Mouse (Mus musculus): ENCODE results near the gene Tssk3. TPM values are rescaled to one million over a fixed set of nuclear protein-coding genes. Genes with fewer than 3 reads are reported as not detected.
"Not testable (repeated sequence)": the region's sequence is repeated elsewhere in the genome, so short reads cannot be mapped to it uniquely, and the experiment has no call there.

The Tssk3 gene
- polyA plus RNA-seq, 1 experiment: not detected

DNA sequence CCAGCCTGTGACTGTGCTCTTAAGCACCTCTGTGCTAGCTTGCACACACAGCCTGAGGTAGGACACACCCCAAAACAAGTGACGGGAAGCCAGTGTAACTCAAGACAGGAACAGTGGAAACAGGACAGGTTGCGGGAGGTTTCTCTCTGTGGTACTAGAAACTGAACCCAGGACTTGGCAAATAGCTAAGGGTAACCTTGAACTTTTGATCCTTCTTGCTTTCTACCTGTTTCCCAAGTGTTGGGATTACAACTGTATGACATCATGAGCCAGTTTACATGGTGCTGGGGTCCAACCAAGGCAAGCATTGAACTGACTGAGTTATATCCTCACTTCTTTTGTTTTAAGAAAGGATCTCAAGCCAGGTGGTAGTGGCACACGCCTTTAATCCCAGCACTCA lies 11.0 kb downstream of the Tssk3 start:
- no peak for TF ChIP-seq POLR2A (IDR thresholded peaks at IDR 0.05; ENCODE audit: low read depth, low read length)
- TF ChIP-seq CTCF (IDR thresholded peaks at IDR 0.05; ENCODE audit: borderline replicate concordance, insufficient read depth, low read length): no peak
- no peak overlapping the region for H3K4me3 ChIP-seq (ENCODE audit: insufficient read depth, low read length)

DNA sequence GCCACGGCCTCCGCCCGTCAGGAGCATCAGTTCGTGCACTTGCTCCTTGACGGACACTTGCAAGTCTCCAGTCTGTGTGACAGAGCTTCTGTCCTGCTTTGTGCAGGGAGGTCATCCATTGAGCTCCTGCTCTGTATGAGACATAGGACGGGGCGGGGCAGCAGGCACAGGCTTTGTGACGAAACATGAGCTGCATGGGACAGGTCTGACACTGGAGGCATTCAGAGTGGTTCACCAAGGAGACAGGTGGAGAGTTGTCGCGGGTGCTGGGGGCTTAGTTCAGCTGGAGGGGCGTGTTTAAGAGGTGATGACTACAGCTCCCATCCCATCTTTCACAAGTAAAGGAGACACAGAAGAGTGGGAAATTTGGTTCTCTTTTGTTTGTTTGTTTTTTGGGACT lies 14.8 kb downstream of the Tssk3 start:
- H3K27ac ChIP-seq (ENCODE audit: insufficient read depth, low read length): no peak overlapping the region
- H3K4me3 ChIP-seq (ENCODE audit: insufficient read depth, low read length): no peak overlapping the region
- H3K4me1 ChIP-seq (ENCODE audit: control insufficient read depth, insufficient read depth, low read length): no peaks in the 10 kb centered on the region
- TF ChIP-seq POLR2A (IDR thresholded peaks at IDR 0.05; ENCODE audit: low read depth, low read length) (no peak), CTCF (IDR thresholded peaks at IDR 0.05; ENCODE audit: borderline replicate concordance, insufficient read depth, low read length) (no peak)

More for the DNA sequence above, 11.0 kb downstream of the Tssk3 start:
- H3K4me1 ChIP-seq (ENCODE audit: control insufficient read depth, insufficient read depth, low read length): no peaks in the 10 kb centered on the region
- H3K27ac ChIP-seq (ENCODE audit: insufficient read depth, low read length): no peak overlapping the region

DNA sequence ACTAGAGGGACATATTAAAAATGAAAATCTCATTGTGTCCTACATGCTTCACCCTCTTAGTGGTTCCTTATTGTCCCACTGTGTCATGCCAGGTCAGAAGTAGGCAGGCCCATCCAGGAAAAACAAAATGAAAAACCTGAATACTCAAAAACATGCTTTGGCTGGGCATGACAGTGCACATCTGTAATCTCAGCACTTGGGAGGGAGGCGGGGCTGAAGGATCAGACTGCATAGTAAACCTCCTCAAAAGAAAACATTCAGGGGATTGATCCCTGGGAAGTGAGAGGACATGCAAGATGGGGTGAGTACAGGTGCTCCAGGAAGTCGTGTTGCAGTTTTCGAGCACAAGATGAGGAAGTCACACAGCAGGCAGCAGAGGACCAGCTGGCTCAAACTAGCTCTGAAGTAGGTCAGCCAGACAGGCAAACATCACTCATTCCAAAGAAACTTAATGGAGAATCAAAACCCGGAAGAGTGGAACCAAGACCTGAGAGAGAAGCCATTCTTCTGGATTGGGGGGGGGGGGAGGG lies 26.5 kb downstream of the Tssk3 start:
- TF ChIP-seq CTCF (IDR thresholded peaks at IDR 0.05; ENCODE audit: borderline replicate concordance, insufficient read depth, low read length): no peak
- TF ChIP-seq POLR2A (IDR thresholded peaks at IDR 0.05; ENCODE audit: low read depth, low read length): no peak
- Histone ChIP-seq H3K4me3 (ENCODE audit: insufficient read depth, low read length) (no peak overlapping the region), H3K4me1 (ENCODE audit: control insufficient read depth, insufficient read depth, low read length) (no peaks in the 10 kb centered on the region), H3K27ac (ENCODE audit: insufficient read depth, low read length) (no peak overlapping the region)

DNA sequence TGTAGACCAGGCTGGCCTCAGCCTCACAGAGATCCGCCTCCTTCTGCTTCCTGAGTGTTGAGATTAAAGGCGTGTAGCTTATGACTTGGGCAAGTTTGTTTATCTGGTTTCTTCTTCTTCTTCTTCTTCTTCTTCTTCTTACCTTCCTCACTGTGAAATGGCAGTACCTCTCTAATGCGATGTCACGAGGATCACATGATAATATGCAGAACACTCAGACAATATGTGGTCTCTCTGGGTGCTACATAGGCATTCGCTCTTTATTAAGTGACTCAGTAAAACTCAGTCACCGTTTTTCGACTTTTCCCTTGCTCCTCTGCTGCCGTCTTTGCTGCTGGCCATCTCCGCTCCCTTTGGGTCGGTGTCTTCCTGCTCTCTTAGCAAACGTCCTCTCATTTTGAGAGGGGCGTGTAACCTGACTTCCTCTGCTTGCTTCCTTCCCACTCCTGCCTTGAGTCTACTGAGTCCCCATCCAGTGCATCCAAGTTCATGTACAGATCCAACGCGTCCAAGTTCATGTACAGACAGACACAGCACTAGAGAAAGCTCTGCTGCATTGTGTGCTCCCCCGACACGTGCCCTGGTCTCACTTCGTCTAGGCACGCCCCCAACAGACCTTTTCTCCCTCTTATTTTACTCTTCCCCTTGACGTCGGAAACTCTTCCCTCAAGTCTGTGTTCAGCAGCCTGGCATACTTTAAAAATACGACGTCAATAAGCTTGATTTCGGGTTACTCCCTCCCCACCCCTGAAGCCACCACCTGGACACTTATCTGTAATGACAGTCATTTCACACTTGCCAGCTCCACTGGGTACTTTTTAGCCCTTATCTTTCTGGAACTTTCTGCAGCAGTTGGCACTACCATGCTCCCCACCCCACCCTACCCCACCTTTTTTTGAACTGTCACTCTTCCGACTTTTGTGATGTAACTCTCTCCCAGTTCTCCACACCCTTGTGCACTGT lies 27.4 kb downstream of the Tssk3 start:
- H3K27ac ChIP-seq (ENCODE audit: insufficient read depth, low read length): no peak overlapping the region
- H3K4me3 ChIP-seq (ENCODE audit: insufficient read depth, low read length): no peak overlapping the region
- TF ChIP-seq POLR2A (IDR thresholded peaks at IDR 0.05; ENCODE audit: low read depth, low read length): no peak
- no peak for TF ChIP-seq CTCF (IDR thresholded peaks at IDR 0.05; ENCODE audit: borderline replicate concordance, insufficient read depth, low read length)
- H3K4me1 ChIP-seq (ENCODE audit: control insufficient read depth, insufficient read depth, low read length): no peaks in the 10 kb centered on the region

DNA sequence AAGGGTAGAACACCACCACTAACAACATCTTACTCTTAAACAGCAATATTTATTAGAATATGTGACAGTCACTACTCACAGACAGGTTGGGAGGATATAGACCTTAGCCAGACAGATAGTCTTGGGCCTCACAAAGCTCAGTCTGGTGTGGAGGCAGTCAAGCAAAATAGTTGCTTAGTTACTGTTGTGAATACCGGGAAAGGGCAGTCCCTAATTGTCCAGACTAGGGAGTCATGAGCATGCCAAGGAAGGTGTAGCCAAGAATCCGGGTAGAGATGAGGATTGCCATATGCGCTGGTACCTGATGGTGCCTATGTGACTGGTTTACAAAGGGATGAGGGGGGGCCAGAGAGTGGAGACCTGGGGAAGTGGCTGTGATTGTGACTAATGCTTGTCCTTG lies 28.7 kb downstream of the Tssk3 start:
- H3K4me3 ChIP-seq (ENCODE audit: insufficient read depth, low read length): peak overlapping the region; percentile 82
- H3K4me1 ChIP-seq (ENCODE audit: control insufficient read depth, insufficient read depth, low read length): no peaks in the 10 kb centered on the region
- H3K27ac ChIP-seq (ENCODE audit: insufficient read depth, low read length): no peak overlapping the region
- TF ChIP-seq POLR2A (IDR thresholded peaks at IDR 0.05; ENCODE audit: low read depth, low read length) (no peak), CTCF (IDR thresholded peaks at IDR 0.05; ENCODE audit: borderline replicate concordance, insufficient read depth, low read length) (no peak)

DNA sequence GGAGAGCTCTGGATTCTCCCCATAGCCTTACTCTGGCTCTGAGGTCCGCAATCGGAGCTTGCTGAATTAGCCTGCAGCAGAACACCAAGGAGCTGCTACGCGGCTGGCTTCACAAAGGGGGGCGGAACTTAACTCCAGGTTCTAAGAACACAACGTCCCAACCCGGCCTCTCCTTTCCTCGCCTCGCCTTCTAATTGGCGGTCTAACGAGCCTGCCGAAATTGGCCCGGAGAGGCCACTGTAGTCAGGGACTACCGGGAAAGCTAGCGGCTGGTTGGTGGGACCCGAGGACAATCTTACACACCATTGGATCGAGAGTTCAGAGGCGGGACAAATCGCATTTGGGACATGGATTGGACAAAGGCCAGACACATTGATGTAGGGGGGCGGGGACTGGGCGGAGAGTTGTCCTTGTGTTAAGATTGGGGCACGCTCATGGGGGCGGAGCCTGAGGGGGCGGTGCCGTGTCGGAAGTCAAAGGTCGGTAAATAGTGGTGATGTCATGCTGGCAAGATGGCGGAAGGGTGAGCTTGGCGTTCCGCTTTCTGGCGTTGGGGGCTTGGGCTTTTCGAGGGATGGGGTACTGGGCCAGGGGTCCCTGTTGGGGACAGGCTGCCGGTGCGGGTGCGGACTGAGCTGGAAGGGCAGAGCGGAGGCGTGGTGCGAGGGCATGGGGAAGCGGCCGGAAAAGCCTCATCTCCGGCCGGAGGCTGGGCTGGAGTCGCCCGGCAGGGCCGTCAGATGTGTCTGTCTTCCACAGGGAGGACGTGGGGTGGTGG lies 29.4 kb downstream of the Tssk3 start, which contains the start of gene Bsdc1:
TSS of gene Bsdc1 (plus strand) at position 399 of the 778 bp plus-strand sequence.
- Histone ChIP-seq H3K4me1 (ENCODE audit: control insufficient read depth, insufficient read depth, low read length) (no peaks in the 10 kb centered on the region), H3K4me3 (ENCODE audit: insufficient read depth, low read length) (peak within 1 kb of the TSS; percentile 82), H3K27ac (ENCODE audit: insufficient read depth, low read length) (peak within 1 kb of the TSS; percentile 34)
- TF ChIP-seq CTCF (IDR thresholded peaks at IDR 0.05; ENCODE audit: borderline replicate concordance, insufficient read depth, low read length): no peak
- TF ChIP-seq POLR2A (IDR thresholded peaks at IDR 0.05; ENCODE audit: low read depth, low read length): peak; percentile 92

DNA sequence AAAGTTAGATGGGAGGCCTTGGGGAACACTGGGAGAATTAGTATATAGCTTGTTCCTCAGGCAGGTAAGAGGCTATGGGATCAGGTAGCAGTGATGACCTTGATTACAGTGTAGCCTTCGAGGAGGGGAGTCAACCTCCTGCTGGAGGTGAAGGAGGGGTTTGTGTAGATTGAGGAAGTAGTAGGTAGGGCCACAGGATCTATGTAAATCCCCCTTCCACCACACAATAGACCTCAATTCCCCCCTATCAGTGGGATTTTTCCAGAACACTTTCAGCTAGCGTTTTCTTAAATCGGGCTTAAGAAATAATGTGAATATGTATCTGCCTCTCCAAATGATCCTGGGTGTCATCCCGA lies 30.0 kb downstream of the Tssk3 start:
- Histone ChIP-seq H3K27ac (ENCODE audit: insufficient read depth, low read length) (peak overlapping the region; percentile 34), H3K4me3 (ENCODE audit: insufficient read depth, low read length) (peak overlapping the region; percentile 44), H3K4me1 (ENCODE audit: control insufficient read depth, insufficient read depth, low read length) (no peaks in the 10 kb centered on the region)
- no peak for TF ChIP-seq CTCF (IDR thresholded peaks at IDR 0.05; ENCODE audit: borderline replicate concordance, insufficient read depth, low read length)
- no peak for TF ChIP-seq POLR2A (IDR thresholded peaks at IDR 0.05; ENCODE audit: low read depth, low read length)

DNA sequence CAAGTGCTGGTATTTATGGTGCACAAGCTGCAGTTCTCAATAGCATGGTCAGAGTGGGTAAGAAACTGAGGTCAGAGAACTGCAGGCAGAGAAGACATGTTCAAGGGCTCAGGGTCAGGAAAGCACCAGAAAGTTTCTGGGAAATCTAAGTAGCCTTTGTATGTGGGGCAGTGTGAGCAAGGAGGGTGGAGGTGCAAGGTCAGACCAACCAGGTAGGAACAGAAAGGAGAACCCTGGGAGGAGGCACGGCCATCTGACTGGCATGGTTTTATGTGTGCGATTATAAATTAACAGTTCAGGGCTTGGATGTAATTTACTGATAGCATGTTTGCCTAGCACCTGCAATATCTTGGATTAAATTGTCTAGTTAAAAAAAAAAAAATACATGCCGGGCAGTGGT lies 31.1 kb downstream of the Tssk3 start:
- H3K4me1 ChIP-seq (ENCODE audit: control insufficient read depth, insufficient read depth, low read length): no peaks in the 10 kb centered on the region
- no peak overlapping the region for H3K27ac ChIP-seq (ENCODE audit: insufficient read depth, low read length)
- TF ChIP-seq POLR2A (IDR thresholded peaks at IDR 0.05; ENCODE audit: low read depth, low read length): no peak
- no peak for TF ChIP-seq CTCF (IDR thresholded peaks at IDR 0.05; ENCODE audit: borderline replicate concordance, insufficient read depth, low read length)
- no peak overlapping the region for H3K4me3 ChIP-seq (ENCODE audit: insufficient read depth, low read length)

DNA sequence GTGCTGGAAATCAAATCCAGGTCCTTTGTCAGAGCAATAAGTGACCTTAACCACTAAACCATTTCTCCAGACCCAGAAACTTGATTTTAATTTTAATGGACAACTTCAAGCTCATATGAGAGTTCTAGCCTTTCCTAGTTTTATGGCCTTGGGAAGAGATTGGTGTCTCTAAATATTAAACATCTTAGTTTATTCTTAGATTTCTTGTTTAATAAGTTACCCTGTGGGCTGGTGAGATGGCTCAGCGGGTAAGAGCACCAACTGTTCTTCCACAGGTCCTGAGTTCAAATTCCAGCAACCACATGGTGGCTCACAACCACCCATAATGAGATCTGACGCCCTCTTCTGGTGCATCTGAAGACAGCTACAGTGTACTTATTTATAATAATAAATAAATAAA lies 33.5 kb downstream of the Tssk3 start:
- not testable (repeated sequence) for H3K27ac ChIP-seq (ENCODE audit: insufficient read depth, low read length); H3K4me1 ChIP-seq (ENCODE audit: control insufficient read depth, insufficient read depth, low read length); H3K4me3 ChIP-seq (ENCODE audit: insufficient read depth, low read length)

DNA sequence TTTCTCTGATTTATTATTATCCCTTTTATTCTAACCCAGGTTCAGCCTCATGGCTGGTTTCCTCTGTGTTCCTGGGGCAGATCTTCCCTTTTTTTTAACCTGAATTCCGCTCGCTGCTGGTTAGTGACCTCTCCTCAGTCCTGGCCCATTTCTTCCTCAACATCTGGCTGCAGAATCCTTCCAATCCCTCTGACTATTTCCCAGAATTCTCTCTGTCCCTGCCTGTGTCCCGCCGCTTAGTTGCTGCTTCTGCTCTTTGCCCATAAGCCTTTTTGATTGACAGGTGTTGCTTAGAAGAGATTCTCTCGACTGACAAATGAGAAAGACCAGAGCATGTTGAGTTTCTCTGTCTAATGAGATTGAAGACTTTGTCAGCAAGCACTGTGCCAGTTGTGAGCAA lies 34.7 kb downstream of the Tssk3 start:
- no peak for TF ChIP-seq CTCF (IDR thresholded peaks at IDR 0.05; ENCODE audit: borderline replicate concordance, insufficient read depth, low read length)
- TF ChIP-seq POLR2A (IDR thresholded peaks at IDR 0.05; ENCODE audit: low read depth, low read length): no peak

More for the DNA sequence above, 34.7 kb downstream of the Tssk3 start:
- Histone ChIP-seq H3K27ac (ENCODE audit: insufficient read depth, low read length) (no peak overlapping the region), H3K4me1 (ENCODE audit: control insufficient read depth, insufficient read depth, low read length) (no peaks in the 10 kb centered on the region), H3K4me3 (ENCODE audit: insufficient read depth, low read length) (no peak overlapping the region)

All from embryonic fibroblast, embryonic 13.5 days (primary cell).